Mouse (Mus musculus) forebrain, embryonic 14.5 days (tissue): ENCODE data around the gene Vav3. TPM values are rescaled to one million over a fixed set of nuclear protein-coding genes. Genes with fewer than 3 reads are reported as not detected.

Experiments used
- ATAC-seq: fragments of 200-750 bp; cut with Nextera tagmentation; 2 replicates; pipeline ENCODE4 v1.8.0; 2017; ENCODE audit warnings: mild to moderate bottlenecking, moderate library complexity
- DNase-seq: peaks from one replicate; pipeline ENCODE4 v3.0.0-alpha.2; 2015; ENCODE audit warnings: low spot score
- H3K27ac ChIP-seq: fragments of 300-500 bp; sonication (generic); 2 replicates; pipeline ENCODE4 v1.5.1; 2014; ENCODE audit warnings: low read depth, mild to moderate bottlenecking, control low read depth, low read length, moderate library complexity
- H3K27me3 ChIP-seq: fragments of 300-500 bp; sonication (generic); replicated peaks from 2 replicates; pipeline ENCODE4 v1.6.1; 2014; ENCODE audit warnings: low read length, control low read depth, mixed read lengths; ENCODE audit not compliant: control insufficient read depth, insufficient read depth
- H3K36me3 ChIP-seq: fragments of 300-500 bp; sonication (generic); 2 replicates; pipeline ENCODE4 v1.6.1; 2014; ENCODE audit warnings: low read length, control low read depth; ENCODE audit not compliant: control insufficient read depth, insufficient read depth
- H3K4me1 ChIP-seq: fragments of 300-500 bp; sonication (generic); 2 replicates; pipeline ENCODE4 v1.6.1; 2014; ENCODE audit warnings: antibody characterized with exemption, low read length, control low read depth; ENCODE audit not compliant: control insufficient read depth, insufficient read depth
- H3K4me2 ChIP-seq: fragments of 300-500 bp; sonication (generic); 2 replicates; pipeline ENCODE4 v1.6.1; 2014; ENCODE audit warnings: mild to moderate bottlenecking, control low read depth, low read length
- H3K4me3 ChIP-seq: fragments of 300-500 bp; sonication (generic); 2 replicates; pipeline ENCODE4 v1.5.1; 2014; ENCODE audit warnings: low read depth, low read length, control low read depth
- H3K9ac ChIP-seq: fragments of 300-500 bp; sonication (generic); 2 replicates; pipeline ENCODE4 v1.6.1; 2014; ENCODE audit warnings: mild to moderate bottlenecking, low read length, control low read depth, moderate library complexity
- H3K9me3 ChIP-seq: fragments of 300-500 bp; sonication (generic); replicated peaks from 2 replicates; pipeline ENCODE4 v1.6.1; 2016; ENCODE audit warnings: low read length, control low read depth, mixed read lengths; ENCODE audit not compliant: control insufficient read depth
- WGBS: fragments of 180-500 bp; shearing (Covaris S2); extraction: QIAGEN DNeasy Blood & Tissue Kit; methylation state at CpG from one replicate; pipeline ENCODE4 v1.1.7; 2014; 5-methylcytosine and 5-hydroxymethylcytosine counted together
- polyA plus RNA-seq: library from polyadenylated mRNA; unstranded; fragments of >200 nt; fragmentation: Nextera tagmentation; extraction: Ambion mirVana; gene quantifications from 2 replicates; pipeline ENCODE4 v1.2.1, GENCODE M21; 2014

Vav3 gene
- polyA plus RNA-seq, 1 experiment from 2014 or later: 7.5 TPM

DNA sequence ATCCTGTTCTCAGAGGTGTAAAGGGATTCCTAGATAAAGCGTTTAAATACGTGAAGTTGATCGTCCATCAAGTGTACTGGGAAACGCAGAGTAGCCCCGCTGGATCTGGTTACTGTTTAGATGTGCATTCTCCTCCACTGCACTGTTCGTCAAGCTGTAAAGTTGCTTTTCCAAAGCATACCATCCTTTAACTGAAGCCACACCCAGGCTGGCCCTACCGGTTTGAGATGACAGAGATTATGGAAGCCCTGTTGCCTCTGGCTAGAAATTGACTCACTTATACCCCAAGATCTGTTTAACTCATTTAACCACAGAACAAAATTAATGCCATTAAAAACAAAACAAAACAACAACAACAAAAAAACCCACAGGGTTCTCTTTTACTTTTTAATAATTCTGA is 238.5 kb downstream of the Vav3 start:
- Histone ChIP-seq H3K4me3 (no peak overlapping the region), H3K27me3 (no peaks in the 10 kb centered on the region), H3K9ac (no peak overlapping the region), H3K27ac (no peak overlapping the region), H3K4me2 (no peak overlapping the region), H3K4me1 (no peaks in the 10 kb centered on the region), H3K36me3 (no peaks in the 10 kb centered on the region), H3K9me3 (no peaks in the 10 kb centered on the region)
- ATAC-seq (no peak), DNase-seq (no peak)
- WGBS: 90% methylated on average over 7 of the region's 7 CpGs

DNA sequence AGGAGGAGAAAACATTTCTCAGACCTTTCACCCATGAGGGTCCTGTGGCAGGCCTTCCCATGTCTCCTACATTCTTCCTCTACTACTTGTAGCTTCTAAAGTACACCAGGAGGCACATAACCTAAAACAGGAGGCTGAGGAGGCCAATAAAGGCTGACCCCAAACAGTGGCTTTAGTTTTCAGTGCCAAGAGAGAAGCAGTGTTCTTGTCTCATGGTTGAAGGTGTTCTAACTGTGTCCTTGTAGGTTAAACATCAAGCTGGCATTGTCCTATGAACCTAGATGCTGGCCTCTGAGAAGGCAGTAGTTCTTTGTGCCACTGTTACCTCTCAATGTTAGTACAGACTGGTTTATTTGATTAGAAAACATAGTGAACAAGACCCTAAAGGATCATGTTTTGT is 245.5 kb downstream of the Vav3 start:
- Histone ChIP-seq H3K27me3 (no peaks in the 10 kb centered on the region), H3K36me3 (no peaks in the 10 kb centered on the region), H3K4me2 (no peak overlapping the region), H3K9ac (no peak overlapping the region), H3K27ac (no peak overlapping the region), H3K9me3 (no peaks in the 10 kb centered on the region), H3K4me3 (no peak overlapping the region), H3K4me1 (no peaks in the 10 kb centered on the region)
- ATAC-seq: no peak
- no peak for DNase-seq

DNA sequence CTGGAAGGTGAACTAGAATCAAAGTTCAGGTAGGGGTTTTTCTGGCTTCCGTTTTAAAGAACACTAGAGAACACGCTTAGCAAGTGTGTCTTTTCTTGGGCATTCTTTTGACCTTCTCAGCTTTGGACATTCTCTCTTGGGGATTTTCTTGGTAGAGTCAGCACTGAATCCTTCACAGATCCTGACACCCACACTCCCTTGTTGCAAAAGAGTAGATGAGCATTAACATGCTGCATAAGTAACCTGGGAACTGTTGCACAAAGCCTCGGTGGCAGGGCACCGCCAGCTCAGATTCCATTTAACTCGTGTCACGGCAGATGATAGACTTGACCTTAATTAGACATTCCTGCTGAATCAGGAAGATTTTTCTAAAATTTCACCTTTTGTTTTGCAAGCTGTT is 252.5 kb downstream of the Vav3 start:
- no peaks in the 10 kb centered on the region for H3K27me3 ChIP-seq
- H3K9me3 ChIP-seq: no peaks in the 10 kb centered on the region
- DNase-seq (no peak), ATAC-seq (no peak)
- H3K27ac ChIP-seq: no peak overlapping the region
- 78% methylated on average over 6 of the region's 6 CpGs for WGBS
- H3K9ac ChIP-seq: no peak overlapping the region
- no peak overlapping the region for H3K4me2 ChIP-seq
- H3K36me3 ChIP-seq: no peaks in the 10 kb centered on the region
- H3K4me3 ChIP-seq: no peak overlapping the region
- H3K4me1 ChIP-seq: no peaks in the 10 kb centered on the region

DNA sequence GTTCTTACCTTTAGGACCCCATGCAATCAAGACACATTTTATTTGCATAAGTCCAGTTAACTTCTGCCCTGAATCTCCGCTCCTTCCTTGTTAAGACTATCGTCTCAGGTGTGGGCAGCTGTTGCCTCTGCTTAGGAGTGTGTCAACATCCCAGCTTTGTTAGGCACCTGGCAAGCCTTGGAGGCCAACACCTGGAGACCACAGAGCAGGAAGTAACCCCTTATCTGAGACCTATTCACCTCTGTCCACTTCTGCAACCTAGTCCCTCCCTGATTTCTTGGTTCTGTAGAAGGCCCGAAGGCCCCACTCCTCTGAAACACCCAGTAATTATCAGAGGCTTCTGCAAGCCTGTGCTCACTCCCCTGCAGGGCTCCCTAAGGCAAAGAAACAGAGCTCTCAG is 255.6 kb downstream of the Vav3 start:
- WGBS: 80% methylated on average over 3 of the region's 3 CpGs
- DNase-seq (no peak), ATAC-seq (no peak)

DNA sequence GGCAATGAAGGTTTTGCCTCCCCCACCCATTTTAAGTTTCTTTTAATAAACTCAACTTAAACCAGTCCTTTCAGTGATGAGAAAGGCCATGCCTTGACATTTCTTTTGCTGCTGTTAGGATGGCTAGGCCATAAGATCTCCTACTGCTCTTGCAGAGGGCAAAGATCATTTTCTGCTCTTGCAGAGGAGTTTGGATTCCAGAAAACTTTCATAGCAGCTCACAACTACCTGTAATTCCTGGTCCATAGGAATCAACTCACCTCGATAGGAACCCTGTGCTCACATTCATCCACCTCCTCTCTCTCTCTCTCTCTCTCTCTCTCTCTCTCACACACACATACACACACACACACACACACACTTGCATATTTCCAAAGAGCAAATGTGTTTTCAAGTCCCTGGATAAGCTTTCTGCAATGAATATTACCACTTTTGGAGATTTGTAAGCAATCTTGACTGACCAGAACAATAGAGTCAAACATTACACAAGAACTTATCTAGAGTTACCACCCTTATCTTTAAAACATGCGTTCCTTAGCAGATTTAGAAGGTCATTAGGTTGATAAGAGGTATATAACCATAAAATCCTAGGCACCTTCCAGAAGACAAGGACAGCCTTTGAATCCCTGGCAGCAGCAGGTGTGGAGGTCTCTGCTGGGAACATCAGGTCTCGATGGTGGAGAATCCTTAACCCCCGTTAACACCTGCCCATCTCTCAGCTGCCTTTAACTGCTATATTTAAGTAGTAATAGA is 260.4 kb downstream of the Vav3 start:
- ATAC-seq: no peak

More for the DNA sequence above, 255.6 kb downstream of the Vav3 start:
- Histone ChIP-seq H3K4me2 (no peak overlapping the region), H3K4me3 (no peak overlapping the region), H3K27ac (no peak overlapping the region), H3K36me3 (no peaks in the 10 kb centered on the region), H3K4me1 (no peaks in the 10 kb centered on the region), H3K9me3 (no peaks in the 10 kb centered on the region), H3K9ac (no peak overlapping the region), H3K27me3 (no peaks in the 10 kb centered on the region)

DNA sequence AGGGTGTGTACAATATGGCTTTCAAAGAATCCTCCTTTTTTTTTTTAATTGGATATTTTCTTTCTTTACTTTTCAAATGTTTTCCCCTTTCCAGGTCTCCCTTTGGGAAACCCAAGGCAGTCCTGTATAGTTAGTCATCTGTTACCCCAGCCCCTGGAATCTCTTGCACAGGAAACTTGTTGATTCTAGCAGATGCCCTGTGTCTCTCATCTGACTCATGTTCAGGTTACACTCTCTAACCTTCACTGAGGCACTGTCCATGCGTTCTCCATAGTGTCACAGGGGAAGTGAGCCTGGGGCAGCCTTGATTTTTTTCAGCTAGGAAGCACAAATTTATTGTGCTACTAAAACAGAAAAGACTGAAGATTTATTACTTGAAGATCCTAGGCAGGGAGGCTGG is 262.3 kb downstream of the Vav3 start:
- Histone ChIP-seq H3K9ac (no peak overlapping the region), H3K4me1 (no peaks in the 10 kb centered on the region), H3K27ac (no peak overlapping the region), H3K9me3 (no peaks in the 10 kb centered on the region), H3K4me2 (no peak overlapping the region), H3K4me3 (no peak overlapping the region), H3K36me3 (no peaks in the 10 kb centered on the region), H3K27me3 (no peaks in the 10 kb centered on the region)
- WGBS: 83% methylated on average over 1 of the region's 1 CpGs
- DNase-seq (no peak), ATAC-seq (no peak)

More for the DNA sequence above, 260.4 kb downstream of the Vav3 start:
- Histone ChIP-seq H3K4me1 (no peaks in the 10 kb centered on the region), H3K4me3 (no peak overlapping the region), H3K9ac (no peak overlapping the region), H3K27me3 (no peaks in the 10 kb centered on the region), H3K9me3 (no peaks in the 10 kb centered on the region), H3K4me2 (no peak overlapping the region), H3K27ac (no peak overlapping the region), H3K36me3 (no peaks in the 10 kb centered on the region)
- no peak for DNase-seq
- 95% methylated on average over 4 of the region's 4 CpGs for WGBS

DNA sequence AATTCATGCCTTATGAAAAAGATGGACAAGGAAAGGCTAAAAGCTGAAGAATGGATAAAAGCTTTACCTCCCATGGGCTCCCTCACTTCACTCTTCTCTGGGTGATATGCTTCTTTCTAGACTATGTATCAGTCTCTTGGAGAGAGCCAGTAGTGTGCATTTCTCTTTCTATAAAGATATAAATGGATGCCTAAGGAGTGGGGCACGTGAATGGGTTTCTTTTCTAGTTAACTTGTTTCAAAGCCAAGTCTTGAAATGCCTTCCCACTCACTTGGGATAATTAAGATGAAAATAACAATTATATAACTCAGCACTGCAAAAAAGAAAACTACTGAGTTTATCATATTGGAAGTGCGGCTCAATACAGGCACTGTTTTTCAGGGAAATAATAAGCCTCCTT is 265.7 kb downstream of the Vav3 start:
- Histone ChIP-seq H3K9me3 (no peaks in the 10 kb centered on the region), H3K4me3 (no peak overlapping the region), H3K36me3 (no peaks in the 10 kb centered on the region), H3K9ac (no peak overlapping the region), H3K4me2 (no peak overlapping the region), H3K27me3 (no peaks in the 10 kb centered on the region), H3K27ac (no peak overlapping the region), H3K4me1 (no peaks in the 10 kb centered on the region)
- DNase-seq (no peak), ATAC-seq (no peak)
- whole genome bisulfite sequencing: 68% methylated on average over 2 of the region's 2 CpGs

DNA sequence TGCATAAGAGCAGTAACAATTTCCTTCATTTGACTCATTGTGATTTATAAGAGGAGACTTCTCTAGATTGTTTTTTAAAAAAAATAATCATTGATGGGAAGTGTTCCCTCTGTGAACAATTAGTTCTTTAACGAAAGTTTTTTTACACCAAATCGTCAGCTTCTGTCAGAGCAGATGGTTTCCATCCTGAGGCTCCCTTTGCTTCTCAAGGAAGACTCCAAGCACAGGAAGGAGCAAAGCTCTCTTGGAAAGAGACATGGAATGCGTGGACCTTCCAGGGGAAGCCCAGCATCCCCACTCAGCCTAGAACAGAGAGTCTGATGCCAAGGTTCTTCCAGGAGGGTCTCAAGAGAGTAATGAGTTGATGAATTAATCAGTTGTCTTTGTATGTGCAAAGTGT is 281.3 kb downstream of the Vav3 start:
- Histone ChIP-seq H3K27ac (no peak overlapping the region), H3K4me2 (no peak overlapping the region), H3K9me3 (no peaks in the 10 kb centered on the region), H3K4me1 (no peaks in the 10 kb centered on the region), H3K36me3 (no peaks in the 10 kb centered on the region), H3K4me3 (no peak overlapping the region), H3K9ac (no peak overlapping the region), H3K27me3 (no peaks in the 10 kb centered on the region)
- WGBS: 69% methylated on average over 3 of the region's 3 CpGs
- no peak for ATAC-seq
- DNase-seq: no peak

DNA sequence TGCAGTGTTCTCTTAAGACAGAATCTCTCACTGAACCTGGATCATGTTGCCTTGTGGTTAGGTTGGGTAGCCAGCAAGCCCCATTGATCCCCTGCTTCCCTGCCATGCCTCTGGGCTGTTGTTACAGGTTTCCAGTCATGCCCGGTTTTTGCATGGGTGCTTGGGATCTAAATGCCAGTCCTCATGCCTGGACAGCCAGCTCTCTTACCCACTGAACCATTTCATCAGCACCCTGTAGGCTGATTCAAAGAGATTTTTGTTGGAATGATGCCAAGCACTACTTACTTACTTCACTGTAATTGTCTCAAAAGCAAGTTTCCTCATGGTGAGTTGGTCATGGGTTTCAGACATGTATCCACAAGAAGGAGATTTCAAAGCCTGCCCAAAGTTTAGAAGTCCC is 281.9 kb downstream of the Vav3 start:
- no peaks in the 10 kb centered on the region for H3K4me1 ChIP-seq
- H3K9me3 ChIP-seq: no peaks in the 10 kb centered on the region
- H3K4me2 ChIP-seq: no peak overlapping the region
- no peak overlapping the region for H3K9ac ChIP-seq
- DNase-seq: peak; percentile 39
- WGBS: 58% methylated on average over 1 of the region's 1 CpGs
- peak; percentile 44; the same call in 1 of the 2 replicates for ATAC-seq
- H3K36me3 ChIP-seq: no peaks in the 10 kb centered on the region
- no peak overlapping the region for H3K4me3 ChIP-seq
- no peaks in the 10 kb centered on the region for H3K27me3 ChIP-seq
- no peak overlapping the region for H3K27ac ChIP-seq
